Mouse (Mus musculus): ENCODE measurements at regions not wholly inside any gene's neighbourhood (a gene's known extent, or its start where the extent isn't known, plus 50 kb on each side); places are given as distances from the start of the nearest gene placed in this dataset.

GRCm38 (mm10) chr7:133494256-133494981 is 107.5 kb downstream of the Tex36 start:
- Histone ChIP-seq H3K4me1 (replicated peaks) (no peaks in the 10 kb centered on the region), H3K4me2 (no peak overlapping the region), H3K9ac (no peak overlapping the region), H3K36me3 (no peaks in the 10 kb centered on the region), H3K4me3 (no peak overlapping the region), H3K27me3 (no peaks in the 10 kb centered on the region), H3K9me3 (replicated peaks) (no peaks in the 10 kb centered on the region), H3K27ac (no peak overlapping the region)
- no peak for ATAC-seq (replicated peaks; ENCODE audit: insufficient number of reproducible peaks, insufficient read depth, low FRiP score, low read depth)
- 67% methylated on average over 10 of the region's 10 CpGs for WGBS

GRCm38 (mm10) chr7:133492626-133493025 is 109.3 kb downstream of the Tex36 start:
- H3K9ac ChIP-seq = no peak overlapping the region
- no peaks in the 10 kb centered on the region for H3K9me3 ChIP-seq (replicated peaks)
- H3K27ac ChIP-seq = no peak overlapping the region
- no peaks in the 10 kb centered on the region for H3K27me3 ChIP-seq
- H3K36me3 ChIP-seq = no peaks in the 10 kb centered on the region
- ATAC-seq (replicated peaks; ENCODE audit: insufficient number of reproducible peaks, insufficient read depth, low FRiP score, low read depth) = no peak
- H3K4me2 ChIP-seq = no peak overlapping the region
- 50% methylated on average over 6 of the region's 6 CpGs for WGBS
- no peak overlapping the region for H3K4me3 ChIP-seq
- H3K4me1 ChIP-seq (replicated peaks) = no peaks in the 10 kb centered on the region

- WGBS = 51% methylated on average over 7 of the region's 7 CpGs
Measured at GRCm38 (mm10) chr7:133487887-133488630, 113.9 kb downstream of the Tex36 start.

GRCm38 (mm10) chr7:133484430-133484841 is 117.5 kb downstream of the Tex36 start:
- Histone ChIP-seq H3K27me3 (no peaks in the 10 kb centered on the region), H3K36me3 (no peaks in the 10 kb centered on the region), H3K4me3 (no peak overlapping the region), H3K4me1 (replicated peaks) (no peaks in the 10 kb centered on the region), H3K9me3 (replicated peaks) (no peaks in the 10 kb centered on the region), H3K4me2 (no peak overlapping the region), H3K27ac (no peak overlapping the region), H3K9ac (no peak overlapping the region)
- no peak for ATAC-seq (replicated peaks; ENCODE audit: insufficient number of reproducible peaks, insufficient read depth, low FRiP score, low read depth)
- 66% methylated on average over 8 of the region's 8 CpGs for WGBS

More at GRCm38 (mm10) chr7:133487887-133488630, 113.9 kb downstream of the Tex36 start:
- Histone ChIP-seq H3K4me2 (no peak overlapping the region), H3K9me3 (replicated peaks) (no peaks in the 10 kb centered on the region), H3K27me3 (no peaks in the 10 kb centered on the region), H3K36me3 (no peaks in the 10 kb centered on the region), H3K4me3 (no peak overlapping the region), H3K9ac (no peak overlapping the region), H3K4me1 (replicated peaks) (no peaks in the 10 kb centered on the region), H3K27ac (no peak overlapping the region)
- ATAC-seq (replicated peaks; ENCODE audit: insufficient number of reproducible peaks, insufficient read depth, low FRiP score, low read depth) = no peak

DNA sequence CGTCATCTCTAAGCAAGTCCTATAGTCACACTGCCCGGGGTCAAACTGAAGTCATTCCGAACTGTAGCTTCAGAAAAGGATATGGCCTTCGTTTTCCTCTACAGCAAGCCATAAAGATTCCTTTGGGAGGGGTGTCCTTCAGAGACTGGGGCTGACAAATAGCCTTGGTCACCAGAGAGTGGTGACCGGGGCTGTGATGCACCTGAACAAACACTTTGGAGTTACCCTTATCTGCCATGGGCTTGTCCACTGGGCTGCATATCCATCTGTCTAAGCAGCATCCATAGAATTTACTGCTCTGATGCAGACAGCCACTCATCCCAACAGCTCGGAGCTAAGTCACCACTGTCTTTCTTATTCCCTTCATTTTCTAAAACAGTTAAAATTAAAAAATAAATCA is 120.4 kb downstream of the Tex36 start:
- Histone ChIP-seq H3K36me3 (no peaks in the 10 kb centered on the region), H3K4me1 (replicated peaks) (no peaks in the 10 kb centered on the region), H3K27ac (no peak overlapping the region), H3K4me2 (no peak overlapping the region), H3K27me3 (no peaks in the 10 kb centered on the region), H3K9me3 (replicated peaks) (no peaks in the 10 kb centered on the region), H3K4me3 (no peak overlapping the region), H3K9ac (no peak overlapping the region)
- no peak for ATAC-seq (replicated peaks; ENCODE audit: insufficient number of reproducible peaks, insufficient read depth, low FRiP score, low read depth)
- WGBS = 62% methylated on average over 6 of the region's 6 CpGs

DNA sequence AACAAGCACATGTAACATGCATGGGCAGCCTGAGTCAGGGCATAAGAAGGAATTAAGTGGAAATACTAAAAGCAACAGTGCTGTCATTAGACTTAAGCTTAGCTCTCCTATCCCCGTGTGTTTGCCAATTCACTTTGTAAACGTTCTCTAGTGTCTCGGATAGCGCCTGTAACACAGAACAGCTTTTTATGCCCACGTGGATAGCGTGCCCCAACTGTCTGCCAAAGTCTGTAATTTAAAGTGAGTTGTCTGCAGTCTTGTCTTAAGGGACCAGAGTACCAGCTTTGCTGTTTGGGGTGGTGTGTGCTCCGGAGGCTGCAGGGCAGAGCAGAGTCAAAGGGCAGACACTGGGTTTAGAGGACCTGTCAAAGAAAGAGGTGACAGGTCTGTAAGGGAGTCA is 122.3 kb downstream of the Tex36 start:
- Histone ChIP-seq H3K4me2 (no peak overlapping the region), H3K4me3 (no peak overlapping the region), H3K4me1 (replicated peaks) (no peaks in the 10 kb centered on the region), H3K9ac (no peak overlapping the region), H3K9me3 (replicated peaks) (no peaks in the 10 kb centered on the region), H3K27ac (no peak overlapping the region), H3K36me3 (no peaks in the 10 kb centered on the region), H3K27me3 (no peaks in the 10 kb centered on the region)
- no peak for ATAC-seq (replicated peaks; ENCODE audit: insufficient number of reproducible peaks, insufficient read depth, low FRiP score, low read depth)
- WGBS = 57% methylated on average over 7 of the region's 7 CpGs

DNA sequence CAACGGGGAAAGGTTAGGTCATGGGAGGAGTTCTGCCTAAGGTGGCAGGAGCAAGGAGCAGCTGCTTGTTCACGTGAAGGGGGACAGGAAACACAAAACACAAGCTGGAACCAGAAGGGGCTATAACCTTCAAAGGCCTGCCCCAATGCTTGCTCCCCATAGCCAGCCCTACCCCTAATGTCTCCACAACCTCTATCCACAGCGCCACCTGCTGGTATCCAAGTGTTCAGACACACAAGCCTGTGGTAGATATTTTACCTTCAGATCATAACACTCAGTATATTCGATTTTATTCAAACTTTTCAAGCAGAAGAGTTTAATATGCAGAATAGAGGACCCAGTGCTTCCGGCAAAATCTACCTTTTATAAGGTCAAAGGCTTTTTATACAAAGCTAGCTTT is 124.0 kb downstream of the Tex36 start:
- Histone ChIP-seq H3K27ac (no peak overlapping the region), H3K9ac (no peak overlapping the region), H3K36me3 (no peaks in the 10 kb centered on the region), H3K4me1 (replicated peaks) (no peaks in the 10 kb centered on the region), H3K4me2 (no peak overlapping the region), H3K4me3 (no peak overlapping the region), H3K27me3 (no peaks in the 10 kb centered on the region), H3K9me3 (replicated peaks) (no peaks in the 10 kb centered on the region)
- 80% methylated on average over 5 of the region's 5 CpGs for WGBS
- no peak for ATAC-seq (replicated peaks; ENCODE audit: insufficient number of reproducible peaks, insufficient read depth, low FRiP score, low read depth)

DNA sequence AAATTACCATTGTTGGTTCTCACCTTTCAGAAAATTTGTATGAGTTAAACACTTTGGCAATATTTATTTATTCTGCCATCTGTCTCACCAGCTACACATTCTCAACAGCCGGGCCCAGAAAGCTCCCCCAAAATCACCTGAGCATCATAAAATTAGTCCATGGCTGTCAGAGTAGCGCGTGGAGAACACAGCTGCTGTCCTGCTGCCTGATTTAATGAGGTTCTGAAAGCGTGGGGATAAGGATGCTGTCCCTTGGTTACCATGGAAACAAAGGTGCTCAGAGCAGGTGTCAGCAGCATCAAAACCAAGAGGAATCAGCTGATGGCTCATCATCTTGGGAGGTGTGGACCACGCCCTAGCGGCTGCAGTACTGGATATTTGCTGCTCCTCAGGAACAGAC is 124.7 kb downstream of the Tex36 start:
- no peaks in the 10 kb centered on the region for H3K36me3 ChIP-seq
- ATAC-seq (replicated peaks; ENCODE audit: insufficient number of reproducible peaks, insufficient read depth, low FRiP score, low read depth) = no peak
- H3K4me1 ChIP-seq (replicated peaks) = no peaks in the 10 kb centered on the region
- no peak overlapping the region for H3K9ac ChIP-seq
- WGBS = 84% methylated on average over 6 of the region's 6 CpGs
- no peak overlapping the region for H3K4me3 ChIP-seq
- no peak overlapping the region for H3K4me2 ChIP-seq
- H3K27ac ChIP-seq = no peak overlapping the region
- no peaks in the 10 kb centered on the region for H3K9me3 ChIP-seq (replicated peaks)
- H3K27me3 ChIP-seq = no peaks in the 10 kb centered on the region

- no peak for ATAC-seq (replicated peaks; ENCODE audit: insufficient number of reproducible peaks, insufficient read depth, low FRiP score, low read depth)
- no peaks in the 10 kb centered on the region for H3K36me3 ChIP-seq
- no peak overlapping the region for H3K4me3 ChIP-seq
- H3K9me3 ChIP-seq (replicated peaks) = no peaks in the 10 kb centered on the region
- no peaks in the 10 kb centered on the region for H3K27me3 ChIP-seq
- no peak overlapping the region for H3K27ac ChIP-seq
- WGBS = 72% methylated on average over 5 of the region's 5 CpGs
- H3K4me2 ChIP-seq = no peak overlapping the region
- peaks cover 6% of the 10 kb centered on the region; the same call in 1 of the 2 replicates for H3K4me1 ChIP-seq (replicated peaks)
- no peak overlapping the region for H3K9ac ChIP-seq
Measured at GRCm38 (mm10) chr7:133471706-133472105, 130.3 kb downstream of the Tex36 start.

DNA sequence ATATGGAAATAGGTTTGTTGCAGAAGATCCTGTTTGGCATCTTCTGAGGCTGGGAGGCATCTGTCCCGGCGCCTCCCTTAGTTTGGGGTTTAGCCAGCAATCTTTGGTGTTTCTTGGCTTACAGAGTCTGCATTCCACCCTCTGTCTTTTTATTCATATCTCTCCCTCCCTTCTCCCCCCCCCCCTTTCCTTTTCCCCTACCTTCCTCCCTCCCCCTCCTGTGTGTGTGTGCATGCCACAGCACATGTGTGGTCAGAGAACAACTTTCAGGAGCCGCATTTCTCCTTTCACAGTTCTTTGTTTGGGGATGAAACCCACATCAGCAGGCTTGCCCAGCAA is 131.4 kb downstream of the Tex36 start:
- ATAC-seq (replicated peaks; ENCODE audit: insufficient number of reproducible peaks, insufficient read depth, low FRiP score, low read depth) = no peak
- WGBS = 49% methylated on average over 3 of the region's 3 CpGs
- H3K9ac ChIP-seq = no peak overlapping the region
- no peak overlapping the region for H3K27ac ChIP-seq
- H3K27me3 ChIP-seq = no peaks in the 10 kb centered on the region
- H3K9me3 ChIP-seq (replicated peaks) = no peaks in the 10 kb centered on the region
- no peaks in the 10 kb centered on the region for H3K36me3 ChIP-seq
- H3K4me2 ChIP-seq = no peak overlapping the region
- H3K4me3 ChIP-seq = no peak overlapping the region
- peaks cover 6% of the 10 kb centered on the region; the same call in 1 of the 2 replicates for H3K4me1 ChIP-seq (replicated peaks)

GRCm38 (mm10) chr7:133469952-133470619 is 131.9 kb downstream of the Tex36 start:
- H3K9me3 ChIP-seq (replicated peaks) = no peaks in the 10 kb centered on the region
- H3K4me2 ChIP-seq = no peak overlapping the region
- no peaks in the 10 kb centered on the region for H3K36me3 ChIP-seq
- H3K4me1 ChIP-seq (replicated peaks) = peaks cover 6% of the 10 kb centered on the region; the same call in 1 of the 2 replicates
- H3K4me3 ChIP-seq = no peak overlapping the region
- H3K9ac ChIP-seq = no peak overlapping the region
- 37% methylated on average over 6 of the region's 6 CpGs for WGBS
- no peak overlapping the region for H3K27ac ChIP-seq
- H3K27me3 ChIP-seq = no peaks in the 10 kb centered on the region
- no peak for ATAC-seq (replicated peaks; ENCODE audit: insufficient number of reproducible peaks, insufficient read depth, low FRiP score, low read depth)

Data from heart, embryonic 15.5 days (tissue).